ENCODE assay signal across 18 mouse cellular contexts in the genomic region with DNA sequence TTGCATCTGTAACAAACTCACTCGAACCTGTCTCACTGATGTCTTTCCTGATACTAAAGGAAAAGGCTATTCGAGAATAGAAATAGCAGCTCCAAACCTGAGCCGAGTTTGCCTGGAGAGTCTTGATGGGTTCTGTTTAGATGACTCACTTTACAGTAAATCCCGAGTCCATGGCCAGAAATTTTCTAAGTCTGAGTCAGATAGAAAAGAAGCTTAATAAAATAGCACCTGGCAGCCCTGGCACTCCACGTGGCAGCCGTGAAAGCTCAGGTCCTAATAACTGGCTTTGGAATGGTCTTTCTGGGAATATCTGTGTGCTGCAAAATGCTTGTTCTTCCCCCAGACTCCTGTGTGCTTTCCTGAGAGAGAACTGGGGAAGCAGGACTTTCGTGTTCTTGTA.
A peak's percentile ranks its signal among the peaks of the same experiment; 100 is the strongest.
DNase-seq lines count a peak whose midpoint lies in the region; ATAC-seq and TF ChIP-seq lines count a peak whose summit lies in the region.
"Had no signal": no experiment of that assay in that cellular context is flagged by ENCODE, and none has a peak within 500 bp of the region (broad histone marks: within the 10 kb centered on the region; RNA-seq: fewer than 3 reads in every experiment).

No protein-coding gene starts in this region.

- H3K27me3 ChIP-seq in midbrain, embryonic 16.5 days (ENCODE audit: control insufficient read depth, insufficient read depth, low read depth, low read length) = no peaks in the 10 kb centered on the region
- H3K27me3 ChIP-seq in kidney, adult 2 months (replicated peaks; ENCODE audit: control insufficient read depth, insufficient read depth, low read length) = no peaks in the 10 kb centered on the region
- H3K27me3 ChIP-seq: limb, embryonic 12.5 days; liver, embryonic 15.5 days had no signal

- intact Hi-C loops in left cerebral cortex, postnatal 25 days (cut with DNase I) = loop anchor here (2.0 kb wide), 2 partner anchors 69 to 151 kb away; no protein-coding TSS in a partner anchor

- no peak overlapping the region for H3K4me3 ChIP-seq in midbrain, embryonic 16.5 days (ENCODE audit: low read depth, low read length)
- H3K4me3 ChIP-seq in kidney, adult 2 months (ENCODE audit: insufficient read depth, low read depth, low read length) = no peak overlapping the region
- H3K4me3 ChIP-seq: gastrocnemius, adult 2 months; heart, adult 2 months; limb, embryonic 12.5 days; liver, embryonic 15.5 days had no signal

- no peak for TF ChIP-seq CTCF in kidney, adult 2 months (conservative IDR thresholded peaks at IDR 0.05; ENCODE audit: insufficient read depth, insufficient read length, low read depth, low read length)

- H3K4me2 ChIP-seq in midbrain, embryonic 16.5 days (ENCODE audit: low read length) = no peak overlapping the region
- H3K4me2 ChIP-seq: limb, embryonic 12.5 days; liver, embryonic 15.5 days had no signal

- H3K27ac ChIP-seq in midbrain, embryonic 16.5 days (ENCODE audit: low read length) = no peak overlapping the region
- H3K27ac ChIP-seq in kidney, adult 2 months (ENCODE audit: insufficient read depth, low read depth, low read length) = no peak overlapping the region
- H3K27ac ChIP-seq: gastrocnemius, adult 2 months; heart, adult 2 months; limb, embryonic 12.5 days; liver, embryonic 15.5 days; stomach, postnatal 0 days had no signal

- no peak overlapping the region for H3K9ac ChIP-seq in midbrain, embryonic 16.5 days (ENCODE audit: low read depth, low read length)
- H3K9ac ChIP-seq: limb, embryonic 12.5 days; liver, embryonic 15.5 days had no signal

- no peaks in the 10 kb centered on the region for H3K36me3 ChIP-seq in midbrain, embryonic 16.5 days (ENCODE audit: control insufficient read depth, insufficient read depth, low read length)
- no peaks in the 10 kb centered on the region for H3K36me3 ChIP-seq in kidney, adult 2 months (ENCODE audit: control insufficient read depth, insufficient read depth, low read length)
- H3K36me3 ChIP-seq: limb, embryonic 12.5 days; liver, embryonic 15.5 days had no signal

- H3K9me3 ChIP-seq in midbrain, embryonic 16.5 days (replicated peaks; ENCODE audit: control insufficient read depth, low read length, poor library complexity, severe bottlenecking) = no peaks in the 10 kb centered on the region
- H3K9me3 ChIP-seq: limb, embryonic 12.5 days; liver, embryonic 15.5 days had no signal

- peak; percentile 1 to 4 for DNase-seq in adrenal gland, postnatal 36 days
- no peak for DNase-seq in adrenal gland, postnatal 14 days
- DNase-seq in left cerebral cortex, postnatal 25 days (ENCODE audit: low spot score in 2 of 2) = peak; percentile 32 to 43
- DNase-seq in left cerebral cortex, adult 11 months (ENCODE audit: low spot score) = no peak
- DNase-seq in cerebellum, adult 9-10 months = peak; percentile 15
- peak; percentile 18 for DNase-seq in telencephalon, adult 2 months (ENCODE audit: low read depth, low spot score)
- no peak for DNase-seq in kidney, adult 2 months
- DNase-seq: embryo, embryonic 11 days; gastrocnemius, adult 2 months; heart, adult 2 months; lung, postnatal 14 days; retina, postnatal 1 day; thymus, postnatal 25 days had no signal

- 78% methylated on average over 7 of the region's 7 CpGs for WGBS in midbrain, embryonic 16.5 days
- 71% methylated on average over 7 of the region's 7 CpGs for WGBS in kidney, adult 2 months

- ATAC-seq in midbrain, embryonic 16.5 days = no peak
- ATAC-seq: forebrain, embryonic 14.5 days had no signal

- no peak for TF ChIP-seq POLR2A in kidney, adult 2 months (IDR thresholded peaks at IDR 0.05; ENCODE audit: low read depth, low read length)

- H3K4me1 ChIP-seq in midbrain, embryonic 16.5 days (ENCODE audit: control insufficient read depth, insufficient read depth, low read length) = no peaks in the 10 kb centered on the region; the same call in 1 of the 2 replicates
- H3K4me1 ChIP-seq in kidney, adult 2 months (ENCODE audit: control insufficient read depth, insufficient read depth, low read length) = no peaks in the 10 kb centered on the region
- H3K4me1 ChIP-seq: limb, embryonic 12.5 days; liver, embryonic 15.5 days had no signal

Comparison
In these comparisons a context has a peak if more than half of its experiments do, and no peak if none do; other contexts are left out.
1. DNase-seq: peak in adrenal gland, postnatal 36 days (2 of 2), left cerebral cortex, postnatal 25 days (2 of 2), cerebellum, adult 9-10 months (single experiment) and telencephalon, adult 2 months (single experiment); none in adrenal gland, postnatal 14 days (single experiment), left cerebral cortex, adult 11 months (single experiment) and kidney, adult 2 months (single experiment).